Mouse (Mus musculus): ENCODE measurements at regions not wholly inside any gene's neighbourhood (a gene's known extent, or its start where the extent isn't known, plus 50 kb on each side); places are given as distances from the start of the nearest gene placed in this dataset.

DNA sequence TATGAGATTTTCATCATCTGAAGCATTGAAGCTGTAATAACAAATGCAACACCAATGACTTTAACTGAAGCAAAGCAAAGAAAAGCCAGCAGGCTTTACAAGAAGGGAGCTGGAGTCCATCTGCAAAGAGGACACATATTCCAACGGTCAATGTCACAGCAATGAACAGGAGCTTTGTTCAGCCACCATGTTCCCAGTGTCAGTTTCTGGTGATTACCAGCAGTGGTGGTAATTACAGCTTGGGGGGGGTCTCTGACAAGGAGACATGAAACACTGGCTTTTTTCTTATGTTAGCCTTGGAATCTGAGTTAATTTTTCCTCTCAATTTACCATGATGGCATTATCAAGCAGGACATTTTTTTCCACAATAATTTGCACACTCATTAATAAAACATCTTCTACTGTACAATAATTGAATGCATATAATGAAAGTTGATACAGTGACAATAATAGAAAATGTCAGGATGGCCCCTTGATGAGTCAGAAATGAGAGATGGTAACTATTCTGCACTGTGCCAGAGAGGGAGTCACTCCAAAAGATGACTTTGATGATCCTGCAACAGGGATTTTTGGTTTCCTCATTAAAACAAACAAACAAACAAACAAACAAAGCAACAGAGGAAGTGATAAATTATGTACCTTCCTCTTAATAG, 373.4 kb downstream of the Frk start:
- no peak for ATAC-seq
- no peak for DNase-seq (ENCODE audit: low read depth, low spot score)
- ChIA-PET POLR2A (no interaction called here), CTCF (no interaction called here)
- no peak for TF ChIP-seq CTCF (IDR thresholded peaks at IDR 0.05)
- H3K27me3 ChIP-seq = peaks cover 7% of the 10 kb centered on the region
- in situ Hi-C loops (cut with MboI; ENCODE audit: low pct_unique_long_range_greater_than_20kb) = no loop called here

DNA sequence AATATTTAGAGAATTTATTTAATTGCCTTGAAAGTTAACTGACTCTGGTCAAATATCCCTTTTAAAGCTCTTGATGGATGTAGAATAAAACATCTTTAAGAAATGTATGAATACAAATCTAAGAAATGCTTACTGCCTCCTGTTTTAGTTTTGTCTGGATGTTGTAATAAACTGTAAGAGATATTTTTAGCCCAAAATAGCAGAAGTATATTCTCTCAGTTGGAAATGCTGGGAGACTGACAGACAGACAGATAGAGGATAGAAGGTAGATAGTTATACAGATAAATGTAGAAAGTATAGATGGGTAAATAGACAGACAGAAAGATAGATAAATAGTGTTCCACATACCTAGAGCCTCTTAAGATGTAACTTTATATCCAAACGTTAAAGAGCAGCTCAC, 379.5 kb downstream of the Frk start:
- POLR2A ChIA-PET = no interaction called here
- no peak for DNase-seq (ENCODE audit: low read depth, low spot score)
- H3K27me3 ChIP-seq = peaks cover 7% of the 10 kb centered on the region
- TF ChIP-seq CTCF (IDR thresholded peaks at IDR 0.05) = no peak
- no peak for ATAC-seq
- CTCF ChIA-PET = no interaction called here
- in situ Hi-C loops (cut with MboI; ENCODE audit: low pct_unique_long_range_greater_than_20kb) = no loop called here

DNA sequence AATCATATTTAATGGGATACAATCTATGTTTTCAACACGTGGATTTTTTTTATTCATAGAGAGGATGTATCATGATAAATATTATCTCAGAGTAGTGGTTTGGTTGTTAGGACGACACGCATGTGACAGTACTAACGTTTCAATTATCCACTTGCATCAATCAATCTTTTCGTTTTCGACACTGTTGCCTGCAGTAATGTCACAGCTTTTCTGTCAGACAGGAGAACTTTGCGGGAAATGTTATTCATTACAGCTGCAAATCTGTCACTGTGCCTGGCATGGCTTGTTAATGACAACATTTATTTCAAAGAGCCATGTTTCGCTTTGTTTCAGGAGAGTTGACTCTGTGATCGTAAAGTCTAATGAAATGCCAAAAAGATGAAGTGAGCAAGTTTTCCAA, 388.7 kb downstream of the Frk start:
- CTCF ChIA-PET = interaction anchor here (1.2 kb wide), 1 partner anchor 9 kb away, joined by 3 read pairs; no protein-coding TSS in a partner anchor
- in situ Hi-C loops (cut with MboI; ENCODE audit: low pct_unique_long_range_greater_than_20kb) = no loop called here
- TF ChIP-seq CTCF (IDR thresholded peaks at IDR 0.05) = no peak
- ATAC-seq = no peak
- no peak for DNase-seq (ENCODE audit: low read depth, low spot score)
- POLR2A ChIA-PET = no interaction called here
- no peaks in the 10 kb centered on the region for H3K27me3 ChIP-seq

DNA sequence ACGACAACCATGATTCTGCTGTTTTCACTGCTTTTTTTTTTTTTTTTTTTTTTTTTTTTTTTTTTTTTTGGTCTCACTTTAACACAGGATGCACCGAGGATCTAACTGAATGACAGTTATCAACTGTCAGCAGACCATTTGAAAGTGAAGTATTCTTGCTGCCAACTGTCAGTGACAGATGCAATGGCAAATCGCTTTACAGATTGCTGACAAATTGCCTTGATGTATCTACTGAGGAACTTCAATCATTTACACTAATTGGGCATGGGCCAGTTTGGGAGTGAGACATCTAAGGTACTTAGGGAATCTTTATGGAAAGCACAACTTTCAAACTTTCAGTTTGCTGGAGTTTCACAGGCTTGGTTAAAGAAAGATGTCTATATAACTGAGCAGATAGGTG, 395.3 kb downstream of the Frk start:
- no peaks in the 10 kb centered on the region for H3K27me3 ChIP-seq
- in situ Hi-C loops (cut with MboI; ENCODE audit: low pct_unique_long_range_greater_than_20kb) = no loop called here
- CTCF ChIA-PET = no interaction called here
- no peak for ATAC-seq
- POLR2A ChIA-PET = no interaction called here
- TF ChIP-seq CTCF (IDR thresholded peaks at IDR 0.05) = no peak
- DNase-seq (ENCODE audit: low read depth, low spot score) = no peak

DNA sequence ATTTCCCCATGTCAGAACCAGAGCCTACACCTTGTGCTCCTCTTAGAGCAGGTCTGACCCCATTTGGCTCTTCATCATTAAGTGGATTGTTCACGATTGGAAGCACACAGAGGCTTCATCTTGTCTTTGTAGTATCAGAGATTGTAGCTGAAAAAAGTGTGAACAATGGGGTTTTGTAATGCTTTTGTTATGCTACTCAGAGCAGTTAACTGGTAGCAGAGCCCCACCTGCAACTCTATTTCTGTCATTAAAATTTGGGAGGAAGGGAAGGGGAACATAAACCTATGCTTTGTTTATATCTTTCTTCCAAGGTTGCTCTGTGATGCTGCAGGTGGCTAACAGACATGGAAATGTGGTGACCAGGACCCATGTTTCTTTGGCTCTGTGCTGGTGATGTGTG, 404.4 kb downstream of the Frk start:
- ATAC-seq (no peak), DNase-seq (ENCODE audit: low read depth, low spot score) (no peak)
- POLR2A ChIA-PET = no interaction called here
- CTCF ChIA-PET = no interaction called here
- H3K27me3 ChIP-seq = no peaks in the 10 kb centered on the region
- TF ChIP-seq CTCF (IDR thresholded peaks at IDR 0.05) = no peak
- in situ Hi-C loops (cut with MboI; ENCODE audit: low pct_unique_long_range_greater_than_20kb) = no loop called here

DNA sequence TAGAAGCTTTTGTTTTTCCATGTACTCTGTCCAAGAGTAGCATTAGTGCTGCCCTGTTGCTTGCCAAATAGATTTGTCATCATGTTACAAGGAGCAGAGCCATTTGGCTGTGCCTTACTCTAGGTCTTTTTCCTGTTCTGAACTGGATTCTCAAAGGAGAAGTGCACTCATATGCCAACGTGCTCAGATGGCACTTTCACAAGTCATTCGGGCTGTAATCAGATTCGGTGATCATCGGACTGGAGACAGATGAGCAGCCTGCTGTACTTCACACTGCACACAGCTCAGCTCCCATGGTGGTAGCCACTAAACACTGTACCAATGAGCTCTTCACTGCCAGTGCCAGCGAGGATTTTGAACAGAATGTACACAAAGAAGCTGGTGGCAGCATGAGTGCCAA, 421.1 kb downstream of the Frk start:
- ChIA-PET CTCF (no interaction called here), POLR2A (no interaction called here)
- TF ChIP-seq CTCF (IDR thresholded peaks at IDR 0.05) = no peak
- ATAC-seq = no peak
- in situ Hi-C loops (cut with MboI; ENCODE audit: low pct_unique_long_range_greater_than_20kb) = no loop called here
- no peak for DNase-seq (ENCODE audit: low read depth, low spot score)
- H3K27me3 ChIP-seq = no peaks in the 10 kb centered on the region

DNA sequence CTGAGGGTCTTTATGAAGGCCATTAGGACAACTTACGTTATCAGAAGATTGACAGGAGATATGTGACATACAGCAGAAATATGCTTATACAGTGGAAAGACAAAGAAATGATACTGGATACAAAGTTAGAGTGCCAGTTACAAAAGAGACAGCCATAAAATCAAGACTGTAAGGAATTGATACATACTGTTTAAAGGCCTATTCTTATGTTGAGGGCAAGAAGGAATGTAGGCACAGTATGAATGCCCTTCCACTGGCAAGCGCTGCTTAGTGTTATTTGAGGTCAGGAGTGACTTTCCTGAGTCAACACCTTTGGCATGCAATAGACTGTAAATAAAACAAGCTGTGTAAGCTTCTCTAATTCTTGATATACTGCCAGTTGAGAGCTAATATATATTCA, 421.5 kb downstream of the Frk start:
- in situ Hi-C loops (cut with MboI; ENCODE audit: low pct_unique_long_range_greater_than_20kb) = no loop called here
- TF ChIP-seq CTCF (IDR thresholded peaks at IDR 0.05) = no peak
- no peaks in the 10 kb centered on the region for H3K27me3 ChIP-seq
- no peak for ATAC-seq
- ChIA-PET POLR2A (no interaction called here), CTCF (no interaction called here)
- no peak for DNase-seq (ENCODE audit: low read depth, low spot score)

DNA sequence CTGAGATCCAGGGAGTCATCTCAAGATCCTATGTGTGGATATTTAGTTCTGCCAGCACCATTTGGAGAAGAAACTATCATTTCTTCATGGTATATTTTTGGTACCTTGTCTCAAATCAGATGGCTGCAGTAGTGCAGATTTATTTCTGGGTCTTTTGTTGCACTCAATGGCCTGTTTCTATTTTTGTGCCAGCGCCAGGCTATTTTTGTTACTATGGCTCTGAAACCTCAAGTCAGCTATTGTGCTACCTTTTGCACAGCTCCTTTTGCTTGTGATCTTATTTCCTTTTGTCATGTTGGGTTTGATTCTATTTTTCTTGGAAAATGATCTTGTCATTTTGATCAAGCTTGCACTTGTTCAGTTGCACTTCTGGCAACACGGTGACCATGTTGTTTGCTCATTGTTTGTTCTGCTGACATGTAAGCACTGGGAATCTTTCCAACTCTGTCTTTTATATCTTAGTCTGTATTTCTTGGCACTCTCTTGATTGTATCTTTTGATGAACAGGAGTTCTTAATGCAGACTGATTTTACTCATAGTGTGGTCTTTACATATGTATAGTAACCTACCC, 429.0 kb downstream of the Frk start:
- ChIA-PET CTCF (no interaction called here), POLR2A (no interaction called here)
- DNase-seq (ENCODE audit: low read depth, low spot score) (no peak), ATAC-seq (no peak)
- TF ChIP-seq CTCF (IDR thresholded peaks at IDR 0.05) = no peak
- in situ Hi-C loops (cut with MboI; ENCODE audit: low pct_unique_long_range_greater_than_20kb) = no loop called here
- H3K27me3 ChIP-seq = peaks cover 7% of the 10 kb centered on the region

Measured in Patski (cell line).